Mouse (Mus musculus) lung, embryonic 14.5 days (tissue): ENCODE data around the gene Hspbp1. TPM values are rescaled to one million over a fixed set of nuclear protein-coding genes. Genes with fewer than 3 reads are reported as not detected.

Experiments
- ATAC-seq: fragments of 200-750 bp; cut with Nextera tagmentation; 2 replicates; pipeline ENCODE4 v1.8.0; 2017; ENCODE audit warnings: mild to moderate bottlenecking, moderate TSS enrichment, moderate library complexity; ENCODE audit not compliant: insufficient read depth
- DNase-seq: peaks from one replicate; pipeline ENCODE4 v3.0.0-alpha.2; 2015
- H3K27ac ChIP-seq: fragments of 300-500 bp; sonication (generic); 2 replicates; pipeline ENCODE4 v1.5.1; 2014; ENCODE audit warnings: low read depth, mild to moderate bottlenecking, moderate library complexity
- H3K27me3 ChIP-seq: fragments of 300-500 bp; sonication (generic); 2 replicates; pipeline ENCODE4 v1.6.1; 2014; ENCODE audit warnings: low read length, control low read depth; ENCODE audit not compliant: insufficient read depth
- H3K36me3 ChIP-seq: fragments of 300-500 bp; sonication (generic); 2 replicates; pipeline ENCODE4 v1.6.1; 2014; ENCODE audit warnings: control low read depth; ENCODE audit not compliant: insufficient read depth
- H3K4me1 ChIP-seq: fragments of 300-500 bp; sonication (generic); 2 replicates; pipeline ENCODE4 v1.6.1; 2014; ENCODE audit warnings: antibody characterized with exemption, control low read depth; ENCODE audit not compliant: insufficient read depth
- H3K4me2 ChIP-seq: fragments of 300-500 bp; sonication (generic); 2 replicates; pipeline ENCODE4 v1.6.1; 2014; ENCODE audit warnings: mild to moderate bottlenecking
- H3K4me3 ChIP-seq: fragments of 300-500 bp; sonication (generic); 2 replicates; pipeline ENCODE4 v1.5.1; 2014; ENCODE audit warnings: low read depth, low read length
- H3K9ac ChIP-seq: fragments of 300-500 bp; sonication (generic); 2 replicates; pipeline ENCODE4 v1.6.1; 2014
- H3K9me3 ChIP-seq: fragments of 300-500 bp; sonication (generic); 2 replicates; pipeline ENCODE4 v1.6.1; 2016; ENCODE audit warnings: low read depth, low read length, control low read depth
- CTCF ChIP-seq: IDR thresholded peaks from 2 replicates; pipeline ENCODE4 v1.5.1; 2016; ENCODE audit warnings: antibody characterized with exemption, low read depth
- WGBS: fragments of 180-500 bp; shearing (Covaris S2); extraction: QIAGEN DNeasy Blood & Tissue Kit; methylation state at CpG from one replicate; pipeline ENCODE4 v1.1.7; 2014; 5-methylcytosine and 5-hydroxymethylcytosine counted together
- polyA plus RNA-seq: library from polyadenylated mRNA; unstranded; fragments of >200 nt; fragmentation: Nextera tagmentation; extraction: Ambion mirVana; gene quantifications from 2 replicates; pipeline ENCODE4 v1.2.1, GENCODE M21; 2014

Hspbp1 gene
- polyA plus RNA-seq, 1 experiment from 2014 or later, result 98.5 TPM

GRCm38 (mm10) chr7:4716955-4717354, 32.1 kb upstream of the Hspbp1 start:
- H3K27me3 ChIP-seq, result no peaks in the 10 kb centered on the region
- ATAC-seq, result no peak
- H3K4me1 ChIP-seq, result no peaks in the 10 kb centered on the region
- H3K36me3 ChIP-seq, result peaks cover 45% of the 10 kb centered on the region
- no peak for TF ChIP-seq CTCF
- no peaks in the 10 kb centered on the region for H3K9me3 ChIP-seq
- H3K27ac ChIP-seq, result no peak overlapping the region
- H3K9ac ChIP-seq, result no peak overlapping the region
- no peak overlapping the region for H3K4me2 ChIP-seq
- DNase-seq, result no peak
- WGBS, result 56% methylated on average over 6 of the region's 6 CpGs
- no peak overlapping the region for H3K4me3 ChIP-seq

GRCm38 (mm10) chr7:4712594-4712993, 27.7 kb upstream of the Hspbp1 start:
- H3K4me1 ChIP-seq, result no peaks in the 10 kb centered on the region
- H3K36me3 ChIP-seq, result peaks cover 82% of the 10 kb centered on the region
- 87% methylated on average over 3 of the region's 3 CpGs for whole genome bisulfite sequencing
- no peak overlapping the region for H3K9ac ChIP-seq
- TF ChIP-seq CTCF, result no peak
- H3K27ac ChIP-seq, result no peak overlapping the region
- no peaks in the 10 kb centered on the region for H3K9me3 ChIP-seq
- no peak for ATAC-seq
- H3K27me3 ChIP-seq, result no peaks in the 10 kb centered on the region
- no peak overlapping the region for H3K4me3 ChIP-seq
- DNase-seq, result no peak
- H3K4me2 ChIP-seq, result no peak overlapping the region

- TF ChIP-seq CTCF, result peak; percentile 56
- Histone ChIP-seq H3K4me2 (no peak overlapping the region), H3K4me1 (no peaks in the 10 kb centered on the region), H3K36me3 (peaks cover 64% of the 10 kb centered on the region), H3K9me3 (no peaks in the 10 kb centered on the region), H3K27me3 (no peaks in the 10 kb centered on the region), H3K9ac (no peak overlapping the region), H3K4me3 (no peak overlapping the region), H3K27ac (no peak overlapping the region)
- DNase-seq (peak; percentile 51), ATAC-seq (no peak)
- 50% methylated on average over 18 of the region's 18 CpGs for WGBS
Observed at GRCm38 (mm10) chr7:4705098-4705497, 20.2 kb upstream of the Hspbp1 start.

- Histone ChIP-seq H3K9me3 (no peaks in the 10 kb centered on the region), H3K27ac (no peak overlapping the region), H3K36me3 (peaks cover 59% of the 10 kb centered on the region), H3K27me3 (no peaks in the 10 kb centered on the region), H3K4me3 (no peak overlapping the region), H3K4me1 (no peaks in the 10 kb centered on the region), H3K9ac (no peak overlapping the region), H3K4me2 (no peak overlapping the region)
- DNase-seq (no peak), ATAC-seq (no peak)
- WGBS, result 83% methylated on average over 7 of the region's 7 CpGs
- no peak for TF ChIP-seq CTCF
Observed at GRCm38 (mm10) chr7:4703195-4703594, 18.3 kb upstream of the Hspbp1 start.

- no peak overlapping the region for H3K9ac ChIP-seq
- DNase-seq (no peak), ATAC-seq (no peak)
- H3K36me3 ChIP-seq, result peaks cover 58% of the 10 kb centered on the region
- no peaks in the 10 kb centered on the region for H3K27me3 ChIP-seq
- H3K4me2 ChIP-seq, result no peak overlapping the region
- H3K9me3 ChIP-seq, result no peaks in the 10 kb centered on the region
- H3K27ac ChIP-seq, result no peak overlapping the region
- H3K4me3 ChIP-seq, result no peak overlapping the region
- WGBS, result 48% methylated on average over 8 of the region's 8 CpGs
- TF ChIP-seq CTCF, result no peak
- no peaks in the 10 kb centered on the region for H3K4me1 ChIP-seq
Observed at GRCm38 (mm10) chr7:4702334-4702733, 17.5 kb upstream of the Hspbp1 start.

- Histone ChIP-seq H3K27ac (no peak overlapping the region), H3K36me3 (peaks cover 33% of the 10 kb centered on the region)
- 83% methylated on average over 6 of the region's 6 CpGs for WGBS
Observed at GRCm38 (mm10) chr7:4693004-4693403, 8.1 kb upstream of the Hspbp1 start.

GRCm38 (mm10) chr7:4690951-4691653, 6.2 kb upstream of the Hspbp1 start:
- Histone ChIP-seq H3K9me3 (no peaks in the 10 kb centered on the region), H3K4me1 (no peaks in the 10 kb centered on the region), H3K36me3 (peaks cover 23% of the 10 kb centered on the region), H3K9ac (peak overlapping the region; percentile 99), H3K4me3 (peak overlapping the region; percentile 84), H3K27me3 (no peaks in the 10 kb centered on the region), H3K27ac (peak overlapping the region; percentile 84), H3K4me2 (peak overlapping the region; percentile 81)
- no peak for TF ChIP-seq CTCF
- ATAC-seq, result peak; percentile 67
- WGBS, result 4% methylated on average over 25 of the region's 35 CpGs
- peak; percentile 19 for DNase-seq

More at GRCm38 (mm10) chr7:4693004-4693403, 8.1 kb upstream of the Hspbp1 start:
- no peak for DNase-seq
- no peak for TF ChIP-seq CTCF
- Histone ChIP-seq H3K9ac (no peak overlapping the region), H3K27me3 (no peaks in the 10 kb centered on the region), H3K4me1 (no peaks in the 10 kb centered on the region), H3K9me3 (no peaks in the 10 kb centered on the region), H3K4me3 (no peak overlapping the region), H3K4me2 (no peak overlapping the region)
- no peak for ATAC-seq
